Mouse (Mus musculus) CH12.LX (cell line): ENCODE measurements around the gene Slc24a2.

Source experiments
- CTCF ChIP-seq, 2 experiments: IDR thresholded peaks in 1 of 2; conservative IDR thresholded peaks in 1 of 2; 2 replicates each; pipeline ENCODE4 v1.5.1; 2011 to 2012; ENCODE audit warnings: low read depth in 2 of 2, low read length in 2 of 2, improper control_type of control experiment in 1 of 2, inconsistent platforms in 1 of 2, mild to moderate bottlenecking in 1 of 2, moderate library complexity in 1 of 2
- JUN ChIP-seq: IDR thresholded peaks from 2 replicates; pipeline ENCODE4 v1.6.1; 2011; ENCODE audit warnings: low read depth, mild to moderate bottlenecking, low read length, improper control_type of control experiment, moderate library complexity; ENCODE audit not compliant: insufficient read depth
- MAFK ChIP-seq: IDR thresholded peaks from 2 replicates; pipeline ENCODE4 v1.6.1; 2011; ENCODE audit warnings: low read length, improper control_type of control experiment; ENCODE audit not compliant: insufficient replicate concordance
- POLR2A ChIP-seq: IDR thresholded peaks from 2 replicates; pipeline ENCODE4 v1.6.1; 2011; ENCODE audit warnings: low read depth, mild to moderate bottlenecking, improper control_type of control experiment, low read length
- USF2 ChIP-seq: conservative IDR thresholded peaks from 2 replicates; pipeline ENCODE4 v1.6.1; 2011; ENCODE audit warnings: low read depth, low read length, improper control_type of control experiment

DNA sequence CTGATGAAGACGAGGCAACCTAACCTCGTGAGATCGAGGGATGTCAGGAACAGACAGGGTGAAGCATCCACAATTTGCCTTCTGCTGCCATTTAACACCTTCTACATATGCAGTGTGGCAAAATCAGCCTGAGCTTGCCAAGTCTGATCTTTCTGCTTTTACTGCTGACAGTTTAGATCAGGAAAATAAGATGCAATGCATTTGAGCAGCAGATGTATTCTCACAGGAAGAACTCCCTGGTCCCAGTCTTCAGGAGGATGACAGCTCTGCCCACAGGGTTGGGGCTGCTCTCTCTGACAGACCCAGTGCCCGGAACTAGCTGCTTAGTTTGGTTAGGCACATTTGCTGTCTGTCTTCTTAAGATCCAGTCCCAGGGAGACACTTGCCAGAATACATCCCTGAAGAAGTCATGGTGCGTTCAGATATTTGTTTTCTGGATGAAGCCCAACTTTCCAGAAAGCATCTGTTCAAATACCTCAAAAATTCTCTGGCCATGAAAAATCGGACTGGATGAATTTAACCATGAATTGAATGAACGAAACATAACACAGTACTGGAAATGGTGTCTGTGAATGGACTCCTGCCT, 188.8 kb downstream of the Slc24a2 start:
- TF ChIP-seq USF2 (no peak), POLR2A (no peak), MAFK (no peak), CTCF (conservative IDR thresholded peaks at IDR 0.05 in 1 of 2, IDR thresholded peaks at IDR 0.05 in 1 of 2; ENCODE audit: low read depth in 2 of 2, low read length in 2 of 2) (no peak), JUN (no peak)
